Mouse (Mus musculus) layer of hippocampus, adult 9-11 months (tissue): ENCODE measurements around the gene Kif23.

Experiments used
- DNase-seq: peaks from one replicate; pipeline ENCODE4 v3.0.0; 2022

Gene Kif23

DNA sequence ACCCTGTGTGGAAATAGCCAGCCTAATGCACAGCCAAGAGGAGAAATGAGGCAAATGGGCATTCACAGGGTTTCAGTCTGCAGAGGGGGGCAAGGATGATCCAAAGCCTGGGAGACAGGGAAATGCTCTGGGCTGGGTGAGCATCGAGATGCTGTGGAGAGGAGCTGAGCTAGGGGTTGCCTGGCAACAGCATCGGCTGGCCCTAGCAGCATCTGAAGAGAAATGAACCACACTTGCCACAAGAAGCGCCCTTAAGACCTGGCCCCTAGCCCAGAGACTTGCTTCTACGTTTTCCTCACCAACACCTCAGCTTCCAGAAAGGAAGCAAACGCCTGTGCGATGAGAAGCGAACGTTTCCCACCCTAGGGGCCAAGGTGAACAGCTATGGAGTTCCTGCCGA is 44.1 kb downstream of the Kif23 start:
- peak; percentile 35 for DNase-seq

DNA sequence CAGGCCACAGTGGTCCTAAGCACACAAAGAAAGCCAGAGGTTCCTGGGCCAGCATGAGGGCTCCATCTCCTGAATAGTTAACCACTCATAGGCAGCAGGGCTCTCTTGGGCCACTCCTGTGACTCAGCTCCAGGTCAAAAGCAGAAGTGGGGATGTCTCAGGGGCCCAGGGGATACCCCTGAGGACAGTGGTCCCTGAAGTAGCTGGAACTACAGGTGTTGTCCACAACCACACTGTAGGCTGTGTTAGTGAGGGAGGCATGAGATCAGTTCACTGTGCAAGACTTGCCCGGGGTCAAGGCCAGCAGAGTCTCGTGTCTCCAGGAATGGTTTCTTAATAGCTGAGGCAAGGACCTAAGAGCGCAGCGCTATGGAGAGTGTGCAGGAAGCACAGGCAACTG is 45.0 kb downstream of the Kif23 start:
- DNase-seq: no peak

GRCm38 (mm10) chr9:61899804-61900203 is 46.8 kb downstream of the Kif23 start:
- peak; percentile 76 for DNase-seq

GRCm38 (mm10) chr9:61898401-61898800 is 48.2 kb downstream of the Kif23 start:
- DNase-seq: peak; percentile 58

GRCm38 (mm10) chr9:61895014-61895413 is 51.6 kb downstream of the Kif23 start:
- DNase-seq: no peak

DNA sequence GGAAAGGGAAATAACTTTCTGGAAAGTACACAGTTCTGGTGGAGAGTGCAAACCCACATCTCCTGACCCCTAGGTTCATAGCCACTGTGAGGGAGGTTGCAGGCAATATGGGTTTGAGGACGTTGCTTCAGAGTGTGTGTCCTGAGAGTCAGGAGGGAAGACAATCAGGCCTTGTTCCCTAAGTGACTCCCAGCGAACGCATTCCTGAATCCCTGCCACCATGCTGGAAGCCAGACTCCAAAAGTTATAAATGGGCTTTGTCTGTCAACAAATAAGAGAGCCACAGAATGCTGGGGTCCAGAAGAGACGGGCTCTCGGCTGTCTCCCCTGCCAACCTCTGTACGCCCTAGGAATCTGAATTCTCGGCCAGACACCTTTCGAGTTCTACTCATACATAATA is 56.7 kb downstream of the Kif23 start:
- DNase-seq: no peak

- no peak for DNase-seq
Observed at GRCm38 (mm10) chr9:61887661-61888379, 58.8 kb downstream of the Kif23 start.

GRCm38 (mm10) chr9:61885964-61886363 is 60.6 kb downstream of the Kif23 start:
- DNase-seq: peak; percentile 71

DNA sequence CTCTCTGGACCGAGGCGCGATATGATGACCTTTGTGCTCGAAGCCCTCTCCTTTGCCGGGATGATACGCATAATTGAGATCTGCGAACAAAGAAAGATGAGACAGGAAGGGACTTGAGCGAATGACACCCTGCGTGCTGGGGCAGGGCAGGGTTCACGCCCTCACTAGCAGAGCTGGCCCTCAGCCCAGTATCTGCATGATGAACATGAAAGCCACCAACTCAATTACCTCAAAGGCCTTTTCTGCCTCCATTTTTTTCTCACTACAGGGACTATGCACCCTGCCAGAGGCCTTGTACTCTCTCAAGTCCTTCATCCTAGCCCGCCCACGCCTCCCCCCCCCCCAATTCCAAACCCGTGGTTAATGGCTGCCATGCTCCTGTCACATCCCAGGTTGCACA is 61.6 kb downstream of the Kif23 start:
- no peak for DNase-seq

DNA sequence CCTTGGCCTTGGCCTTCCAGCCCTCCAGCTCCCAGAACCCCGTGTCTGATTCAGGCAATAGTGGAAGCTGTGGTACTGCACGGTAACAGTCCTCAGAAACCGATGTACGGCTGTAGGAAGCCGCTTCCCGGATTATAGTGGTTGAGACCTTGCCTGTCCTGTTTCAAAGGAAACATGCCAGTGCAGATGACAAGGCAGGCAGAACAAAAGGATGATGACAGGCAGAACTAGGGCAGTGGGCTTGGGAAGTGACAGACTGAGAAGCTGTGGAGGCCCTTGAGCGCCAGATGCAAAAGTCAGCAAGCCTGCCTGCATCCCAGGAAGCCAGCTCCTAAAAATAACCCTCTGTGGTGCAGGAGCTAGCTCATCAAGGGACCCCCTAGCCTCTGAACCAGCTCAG is 62.2 kb downstream of the Kif23 start:
- no peak for DNase-seq

GRCm38 (mm10) chr9:61882179-61882578 is 64.4 kb downstream of the Kif23 start:
- DNase-seq: no peak

DNA sequence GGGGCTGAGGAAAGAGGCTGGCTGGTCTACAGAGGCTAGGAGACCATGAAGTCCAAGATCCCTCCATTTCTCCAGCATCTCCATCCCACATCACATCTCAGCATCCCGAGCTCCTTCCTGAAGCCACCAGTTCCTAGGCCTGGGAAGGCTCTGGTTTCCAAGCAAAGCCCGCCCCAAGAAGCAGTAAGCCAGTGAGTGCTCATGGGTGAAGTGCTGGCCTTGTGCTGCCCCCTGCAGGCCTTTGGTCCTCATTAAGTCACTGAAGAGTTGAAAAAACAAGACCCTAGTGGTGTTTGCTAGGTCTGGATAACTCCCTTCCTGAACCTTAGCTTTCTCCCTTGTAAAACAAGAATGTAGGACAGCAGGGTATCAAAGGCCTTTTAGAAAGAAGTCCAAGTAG is 67.7 kb downstream of the Kif23 start:
- peak; percentile 52 for DNase-seq

DNA sequence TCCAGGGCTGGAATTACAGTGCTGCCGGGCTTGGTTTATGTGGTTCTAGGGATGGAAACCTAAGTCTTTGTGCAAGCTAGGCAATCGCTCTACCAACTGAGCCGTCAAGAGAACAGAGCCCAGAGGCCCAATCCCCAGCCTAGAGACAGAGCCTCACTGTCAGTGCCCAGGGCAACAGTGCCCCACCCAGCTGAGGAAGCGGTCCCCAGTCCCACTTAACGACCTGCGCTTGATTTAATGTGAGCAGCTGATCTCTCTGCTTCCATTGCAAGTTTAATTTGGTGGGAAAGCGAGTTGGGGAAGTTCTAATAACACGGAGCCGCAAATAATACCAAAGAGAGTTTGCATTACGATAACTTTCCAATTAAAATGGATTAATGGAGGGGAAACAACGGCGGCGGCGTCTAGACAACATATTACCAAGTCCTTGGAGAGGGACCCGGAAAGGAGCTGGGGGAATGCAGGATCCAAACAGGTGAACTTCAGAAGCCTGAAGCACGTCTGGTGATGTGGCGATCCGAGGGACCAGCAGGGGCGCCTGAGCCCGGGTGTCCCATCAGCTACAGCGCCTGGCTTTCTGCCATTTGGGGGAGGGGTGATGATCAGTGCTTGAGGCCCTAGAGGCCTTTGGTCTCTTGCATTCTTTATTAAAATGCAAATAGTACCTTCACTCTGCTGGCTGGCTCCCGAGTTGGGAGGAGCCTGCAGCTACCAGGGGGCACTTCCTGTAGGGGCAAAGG is 69.0 kb downstream of the Kif23 start:
- DNase-seq: no peak

DNA sequence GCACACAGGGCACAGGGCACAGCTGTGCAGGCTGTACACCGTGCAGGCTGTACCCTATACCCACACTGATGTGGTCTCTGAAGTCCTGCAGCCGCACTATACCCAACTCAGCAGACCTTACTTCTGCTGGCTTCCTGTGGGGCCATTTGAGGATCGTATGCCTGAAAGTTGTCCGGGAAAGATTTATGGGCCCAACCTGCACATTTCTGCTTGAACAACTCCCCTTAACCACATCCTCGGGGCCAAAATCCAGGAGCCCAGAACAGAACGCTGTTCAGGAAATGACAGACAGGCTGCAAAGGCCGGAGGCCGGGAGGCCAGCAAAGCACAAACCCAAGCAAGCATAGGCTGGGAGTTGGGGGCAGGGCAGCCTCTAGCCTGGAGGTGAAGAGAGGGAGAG is 73.2 kb downstream of the Kif23 start:
- no peak for DNase-seq

DNA sequence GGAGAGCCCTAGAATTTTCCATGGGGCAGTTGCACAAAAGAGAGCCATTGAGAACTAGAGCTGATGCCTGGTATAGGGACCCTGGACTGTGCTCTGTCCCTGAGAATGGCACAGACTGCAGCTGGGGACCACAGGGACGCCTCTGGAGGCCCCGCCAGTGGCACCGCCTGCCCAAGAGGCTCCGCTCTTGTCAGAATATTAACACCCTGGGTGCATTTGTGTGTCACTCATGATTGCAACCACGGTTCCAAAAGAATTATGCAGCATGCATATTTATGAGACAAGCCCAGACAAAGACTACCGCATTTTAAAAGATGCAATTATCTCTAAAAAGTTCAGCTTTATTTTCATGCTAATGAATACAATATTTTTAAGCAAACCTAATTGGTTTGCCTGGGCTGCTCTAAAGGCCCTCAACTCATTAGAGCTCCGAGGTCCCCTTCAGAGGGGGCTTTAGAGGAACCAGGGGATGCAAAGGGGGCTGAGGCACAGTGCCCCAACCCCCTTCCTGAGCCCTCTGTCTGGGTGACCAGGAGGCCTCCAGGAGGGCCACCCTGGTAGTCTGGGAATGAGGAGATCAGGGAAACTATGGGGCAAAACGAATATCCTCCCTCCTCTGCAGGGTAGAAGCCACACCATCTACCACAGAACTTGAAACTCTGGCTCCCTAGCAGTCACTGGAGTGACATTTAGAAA is 74.2 kb downstream of the Kif23 start:
- DNase-seq: peak; percentile 22

- no peak for DNase-seq
Observed at GRCm38 (mm10) chr9:61871839-61872238, 74.7 kb downstream of the Kif23 start.

GRCm38 (mm10) chr9:61867659-61868058 is 78.9 kb downstream of the Kif23 start:
- DNase-seq: no peak
